Mouse (Mus musculus) spleen, postnatal 36 days (tissue): ENCODE measurements around the gene Olfr1443.
"Not testable (repeated sequence)": the region's sequence is repeated elsewhere in the genome, so short reads cannot be mapped to it uniquely, and the experiment has no call there.

Experiments used
- DNase-seq, 2 experiments: peaks; one replicate each; pipeline ENCODE4 v3.0.0; 2022; ENCODE audit warnings: low spot score in 2 of 2, mixed read lengths in 1 of 2

The Olfr1443 gene

DNA sequence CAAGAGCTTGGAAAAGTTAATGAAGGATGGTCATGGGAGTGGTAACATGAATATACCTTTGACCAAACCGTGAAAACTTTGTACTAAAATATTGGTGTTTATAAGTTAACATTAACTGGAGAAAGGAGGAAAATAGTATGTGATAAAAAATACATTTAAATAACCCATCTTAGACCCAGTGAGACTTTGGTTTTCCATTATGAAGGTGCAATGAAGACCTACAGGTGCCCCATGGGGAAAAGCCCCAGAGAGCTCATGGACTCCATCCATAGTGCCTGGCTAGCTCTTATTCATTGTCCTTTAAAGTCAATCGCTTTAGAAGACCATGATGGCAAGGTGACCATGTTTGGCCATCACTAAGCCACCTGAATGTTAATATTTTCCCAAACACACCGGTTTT, at the start of gene Olfr1443:
Olfr1443 (plus strand) TSS at position 301 of the 400 bp plus-strand sequence.
- DNase-seq: no peak

DNA sequence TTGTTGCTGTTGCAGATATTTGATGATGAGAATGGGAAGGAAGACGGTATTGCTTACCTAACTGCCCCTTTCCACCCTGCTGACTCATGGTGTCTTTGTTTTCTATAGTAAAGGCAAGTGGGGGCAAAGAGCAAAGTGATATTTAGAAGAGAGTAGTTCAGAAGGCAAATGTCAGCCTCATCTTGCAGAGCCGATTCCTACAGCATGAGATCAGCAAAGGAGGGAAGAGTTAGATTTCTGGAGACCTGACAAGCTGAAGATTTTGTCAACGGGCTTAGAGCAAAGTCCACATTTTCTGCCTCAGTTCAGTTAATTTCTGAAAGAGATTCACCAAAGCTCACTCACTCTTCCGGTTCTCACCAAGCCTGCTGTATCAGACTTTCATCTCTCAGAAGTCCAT, 44.7 kb upstream of the Olfr1443 start, which contains the start of gene Glyat:
Glyat (plus strand) TSS at position 133 of the 400 bp plus-strand sequence.
- DNase-seq: no peak

DNA sequence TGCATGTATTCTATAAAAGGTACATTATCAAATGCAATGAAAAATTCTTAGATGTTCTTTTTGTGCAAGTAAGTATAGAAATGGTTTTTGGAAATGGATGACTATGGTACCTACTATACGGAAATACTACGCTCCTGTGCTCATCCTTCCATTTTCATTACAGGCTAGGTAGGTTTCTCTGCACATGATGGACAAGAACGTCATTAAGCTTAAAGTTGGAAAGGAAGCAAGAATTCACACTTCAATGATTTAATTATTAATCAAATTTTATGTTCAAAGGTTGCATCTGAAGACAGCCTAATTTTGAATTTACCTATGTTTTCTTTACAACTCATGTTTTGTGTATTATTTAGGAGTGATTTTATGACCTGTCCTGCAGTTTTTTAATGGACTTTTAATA, 43.7 kb upstream of the Olfr1443 start:
- DNase-seq: no peak

DNA sequence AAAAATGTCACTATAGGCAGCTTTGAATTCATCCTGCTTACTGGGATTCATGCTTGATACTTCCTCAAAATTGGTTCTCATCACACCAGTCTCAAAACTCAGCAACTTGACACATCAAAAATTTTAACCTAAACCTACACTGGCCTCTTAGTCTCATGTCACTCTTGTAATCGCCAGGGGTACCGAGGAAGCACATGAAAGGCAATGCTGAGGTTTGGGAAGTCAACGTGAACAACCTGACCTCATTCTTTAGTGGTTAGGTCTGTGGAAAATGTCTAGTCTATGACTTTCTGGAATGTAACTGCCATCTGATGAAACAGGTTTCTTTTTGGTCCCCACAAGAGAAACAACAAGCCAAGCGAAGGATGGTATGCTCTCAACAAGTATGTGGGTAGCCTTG, 42.9 kb upstream of the Olfr1443 start:
- no peak for DNase-seq

DNA sequence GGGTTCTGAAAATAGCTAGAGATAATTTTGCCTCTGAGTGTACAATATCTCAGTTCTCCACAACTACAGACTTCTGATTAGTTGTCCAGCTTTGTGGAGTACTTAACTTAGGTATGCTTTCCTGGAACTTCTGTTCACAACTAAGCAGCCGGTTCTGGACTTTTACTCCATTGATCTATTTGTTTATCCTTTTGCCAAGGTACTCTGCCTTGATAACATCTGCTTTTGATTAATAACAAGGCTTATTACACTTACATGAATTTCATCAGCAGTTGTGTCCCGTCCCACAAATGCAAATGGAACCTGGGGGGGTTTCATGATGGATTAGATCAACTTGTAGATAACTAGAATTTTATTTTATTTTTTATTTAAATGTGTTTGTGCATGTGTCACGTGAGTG, 41.0 kb upstream of the Olfr1443 start:
- no peak for DNase-seq

DNA sequence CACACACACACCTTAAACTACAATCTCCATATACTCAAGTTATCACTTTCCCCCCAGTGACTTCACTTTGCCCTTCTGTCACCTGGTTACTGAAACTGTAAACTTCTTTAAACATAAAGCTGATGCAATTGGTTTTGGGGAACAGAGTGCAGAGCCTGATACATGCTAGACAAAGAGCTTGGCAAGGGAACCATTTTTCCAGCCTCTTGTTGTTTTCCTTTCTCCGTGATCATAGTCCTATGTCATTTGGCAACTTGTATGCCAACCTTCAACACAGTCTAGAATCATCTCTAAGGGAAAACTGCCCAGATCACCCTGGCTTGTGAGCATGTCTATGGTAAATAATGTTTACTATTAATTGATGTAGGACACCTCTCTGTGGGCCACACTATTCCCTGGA, 39.9 kb upstream of the Olfr1443 start:
- no peak for DNase-seq

DNA sequence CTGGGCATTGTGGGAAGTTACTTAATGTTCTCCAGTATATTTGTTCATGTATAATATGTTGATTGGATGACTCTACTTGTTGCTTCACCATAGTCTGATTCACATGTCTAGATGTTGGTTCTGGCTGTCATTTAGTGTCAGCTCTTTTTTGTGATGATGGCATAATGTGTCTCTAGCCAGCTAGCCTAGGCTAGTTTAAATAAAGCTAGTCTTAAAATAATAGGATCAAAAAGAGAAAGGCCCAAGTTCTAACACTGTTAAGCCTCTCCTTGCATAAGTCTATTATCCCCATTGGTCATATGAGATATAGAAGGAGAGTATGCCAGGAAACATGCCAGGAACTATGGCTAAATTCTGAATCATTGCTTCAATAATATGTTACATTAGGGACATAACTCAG, 28.4 kb upstream of the Olfr1443 start:
- no peak for DNase-seq

DNA sequence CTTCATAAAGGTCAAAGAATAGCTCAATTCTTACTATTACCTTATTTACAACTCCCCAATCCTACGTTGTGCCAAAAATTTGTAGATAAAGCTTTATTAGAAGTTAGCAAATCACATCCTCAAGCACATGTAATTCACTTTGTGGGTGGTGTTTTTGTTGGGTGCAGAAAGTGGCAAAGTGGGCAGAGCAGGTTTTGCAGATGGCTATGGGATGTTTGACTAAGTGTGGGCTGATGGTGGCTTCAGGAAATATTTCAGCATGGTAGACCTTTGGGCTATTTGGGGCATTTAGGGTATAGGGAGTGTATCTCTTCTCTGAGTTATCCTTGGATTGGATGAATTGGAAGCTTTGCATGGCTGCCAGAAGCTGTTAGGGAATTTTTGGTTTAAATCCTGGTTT, 11.8 kb upstream of the Olfr1443 start:
- DNase-seq: no peak

DNA sequence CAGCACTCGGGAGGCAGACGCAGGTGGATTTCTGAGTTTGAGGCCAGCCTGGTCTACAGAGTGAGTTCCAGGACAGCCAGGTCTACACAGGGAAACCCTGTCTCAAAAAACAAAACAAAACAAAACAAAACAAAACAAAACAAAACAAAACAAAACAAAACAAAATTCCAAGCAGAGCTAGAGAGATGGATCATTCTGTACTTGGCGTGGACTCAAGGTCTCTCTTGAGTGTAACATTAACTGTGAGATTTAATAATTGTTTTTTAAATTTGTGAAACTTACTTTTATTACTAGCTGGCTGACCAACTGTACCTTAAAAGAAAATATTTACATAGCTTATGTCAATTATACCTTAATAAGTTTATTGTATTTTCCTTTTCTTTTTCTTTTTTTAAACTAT, 9.3 kb upstream of the Olfr1443 start:
- DNase-seq: not testable (repeated sequence)

DNA sequence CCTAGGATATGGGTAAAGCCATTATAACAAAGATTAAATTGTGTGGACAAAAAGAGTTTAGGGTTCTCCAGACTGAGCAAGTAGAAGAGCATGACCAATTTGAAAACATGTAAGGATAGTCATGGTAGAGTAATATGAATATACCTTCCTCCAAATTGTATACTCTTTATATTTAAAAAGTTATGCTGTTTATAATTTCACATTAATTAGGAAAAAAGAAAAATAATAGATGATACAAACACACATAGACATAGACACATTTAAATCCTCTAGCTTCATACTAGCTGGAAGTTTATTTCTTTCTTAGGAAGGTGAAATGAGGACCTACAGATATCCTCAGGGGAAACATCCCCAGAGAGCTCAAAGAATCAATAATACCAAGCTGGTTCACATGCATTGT, 7.8 kb upstream of the Olfr1443 start, which contains the start of gene Olfr1442:
Olfr1442 (plus strand) TSS at position 301 of the 400 bp plus-strand sequence.
- DNase-seq: no peak

DNA sequence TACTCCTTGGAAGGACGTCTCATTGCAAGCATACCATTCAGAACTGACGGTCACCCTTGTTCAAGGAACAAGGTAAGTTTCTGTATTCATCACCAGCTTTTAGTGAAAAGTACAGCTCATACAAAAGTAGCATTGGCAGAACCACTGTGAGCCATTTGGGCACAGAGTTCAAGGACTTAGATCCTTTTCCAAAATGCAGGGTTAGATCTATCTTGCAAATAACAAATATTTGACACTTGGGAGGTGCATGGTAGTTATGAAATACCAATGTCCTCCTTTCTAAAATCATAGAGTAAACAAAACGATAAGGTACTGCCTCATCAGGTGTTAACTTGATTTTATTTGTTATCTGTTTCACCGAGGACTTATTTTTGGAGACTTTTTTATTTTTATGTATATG, 6.9 kb upstream of the Olfr1443 start:
- DNase-seq: no peak

DNA sequence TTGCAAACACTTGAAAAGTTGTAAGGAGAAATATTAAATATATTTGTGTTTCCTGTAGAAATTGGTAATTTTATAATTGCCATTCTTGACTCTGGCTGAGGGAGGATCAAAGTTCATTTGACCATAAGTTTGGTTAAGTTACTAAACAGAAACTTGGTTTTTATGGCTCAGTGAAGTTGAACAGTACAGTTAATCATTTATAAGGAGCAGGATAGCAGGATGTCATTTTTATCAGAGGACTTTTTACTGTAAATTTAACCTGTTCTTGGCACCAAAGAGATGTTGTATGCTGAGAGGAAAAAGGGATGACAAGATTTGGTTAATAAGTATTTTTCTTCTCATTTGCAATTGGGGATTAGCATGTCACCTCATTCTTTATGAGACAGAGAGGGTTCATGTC, 6.7 kb downstream of the Olfr1443 start:
- DNase-seq: no peak

DNA sequence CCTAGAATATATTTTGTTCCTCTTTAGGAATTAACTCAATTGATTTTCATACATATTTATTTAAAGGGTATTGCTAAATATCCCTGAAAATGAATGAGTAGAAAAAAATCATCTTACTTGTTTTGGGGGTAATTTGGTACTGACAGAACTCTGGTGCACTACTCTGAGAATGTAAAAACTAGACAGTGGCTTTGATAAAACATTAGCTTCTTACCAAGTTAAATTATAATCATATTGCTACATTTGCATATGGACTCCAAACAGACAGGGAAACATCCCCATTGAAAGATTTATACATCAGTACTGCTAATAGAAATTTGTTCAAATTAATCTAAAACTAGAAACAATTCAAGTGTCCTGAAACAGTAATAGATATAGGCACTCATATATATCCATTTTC, 7.3 kb downstream of the Olfr1443 start:
- DNase-seq: no peak

DNA sequence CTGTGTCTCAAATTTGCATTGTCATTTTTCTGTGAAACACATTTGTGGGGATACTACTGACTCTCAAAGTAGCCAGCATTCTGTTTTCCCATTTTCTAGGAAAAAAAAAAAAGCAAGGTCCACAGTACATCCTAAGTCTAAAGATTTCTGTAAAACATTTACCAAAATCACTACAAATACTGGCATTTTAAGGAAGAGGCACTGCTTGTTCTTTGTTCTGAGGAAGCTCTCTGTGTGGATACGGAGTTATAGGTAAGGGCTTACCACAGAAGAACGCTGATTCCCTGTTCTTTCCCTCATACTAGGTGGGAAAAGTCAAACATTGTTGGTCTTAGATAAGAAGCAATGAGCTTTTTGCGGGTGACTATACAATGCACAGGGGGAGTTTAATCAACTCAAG, 17.7 kb downstream of the Olfr1443 start, which contains the start of gene Keg1:
Keg1 (plus strand) TSS at position 197 of the 400 bp plus-strand sequence.
- no peak for DNase-seq

DNA sequence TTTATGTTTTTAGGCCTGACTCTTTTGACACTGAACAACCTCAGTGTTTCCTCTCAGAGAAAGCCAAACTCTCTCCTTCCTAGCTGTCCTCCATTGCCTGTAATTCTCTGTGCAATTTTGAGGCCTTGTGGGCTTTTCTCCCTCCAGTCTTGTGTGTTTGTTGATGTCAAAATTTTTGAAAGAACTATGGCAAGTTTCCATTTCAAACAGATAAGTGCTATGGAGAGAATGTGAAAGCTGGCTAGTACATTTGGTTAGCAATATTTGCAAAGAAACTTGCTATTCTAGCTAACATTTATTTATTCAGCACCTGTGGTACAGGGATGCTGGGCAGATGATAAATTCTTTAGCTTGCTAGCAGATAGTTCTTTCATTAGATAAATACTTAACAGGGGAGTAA, 18.3 kb downstream of the Olfr1443 start:
- DNase-seq: no peak

DNA sequence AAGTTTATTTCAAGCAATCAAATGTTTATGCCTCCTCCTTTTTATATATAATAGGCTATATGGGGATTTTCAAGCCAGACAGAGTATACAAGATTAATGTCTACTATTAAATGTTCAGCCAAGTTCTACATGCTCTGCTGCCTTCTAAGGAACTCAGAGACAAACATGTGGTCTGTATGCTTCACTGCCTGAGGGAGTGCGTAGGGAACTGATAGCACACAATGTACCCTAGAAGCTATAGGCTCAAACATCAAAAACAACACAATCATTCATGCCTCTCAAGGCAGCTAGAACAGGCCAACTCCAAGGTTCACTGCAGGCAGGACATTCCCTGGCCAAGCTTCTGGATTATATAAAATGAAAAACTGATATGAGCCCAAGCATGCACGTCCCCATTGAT, 30.5 kb downstream of the Olfr1443 start:
- peak in 1 of 2 experiments; percentile 2 for DNase-seq

DNA sequence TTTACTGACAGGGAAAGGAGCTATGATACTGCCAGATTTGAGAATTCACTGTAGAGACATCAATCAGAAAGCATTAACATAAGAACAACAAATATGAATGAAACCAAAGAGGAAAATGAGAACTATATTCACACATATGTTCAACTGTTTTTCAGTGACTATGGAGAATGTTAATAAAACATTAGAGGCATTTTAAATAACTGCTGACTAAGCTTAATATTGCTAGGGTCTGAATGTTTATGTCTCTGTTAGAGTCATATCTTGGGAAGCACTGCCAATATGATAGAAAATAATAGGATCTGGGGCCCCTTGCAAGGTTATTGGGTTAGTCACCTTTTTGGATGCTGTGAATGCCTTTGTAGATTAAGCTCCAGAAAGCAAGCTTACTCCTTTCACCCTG, 31.1 kb downstream of the Olfr1443 start:
- DNase-seq: no peak

DNA sequence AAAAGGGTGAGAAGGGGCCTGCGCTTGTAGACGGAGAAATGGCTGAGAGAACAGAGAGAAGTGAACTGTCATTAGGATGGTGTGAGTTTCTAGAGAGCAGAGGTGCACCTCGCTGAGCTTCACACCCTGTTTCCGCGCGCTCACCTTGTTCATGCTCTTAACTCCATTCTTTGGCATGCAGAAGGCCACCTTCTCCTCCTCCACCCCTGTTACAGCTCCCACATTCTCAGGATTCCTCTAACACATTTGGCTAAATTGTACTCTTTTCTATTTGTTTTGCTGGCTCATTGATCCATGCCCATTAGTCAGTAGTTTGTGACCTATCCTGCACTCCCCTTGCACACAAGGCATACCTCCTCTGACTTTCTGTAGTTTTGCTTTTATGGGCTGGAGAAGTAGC, 41.3 kb downstream of the Olfr1443 start:
- no peak for DNase-seq

DNA sequence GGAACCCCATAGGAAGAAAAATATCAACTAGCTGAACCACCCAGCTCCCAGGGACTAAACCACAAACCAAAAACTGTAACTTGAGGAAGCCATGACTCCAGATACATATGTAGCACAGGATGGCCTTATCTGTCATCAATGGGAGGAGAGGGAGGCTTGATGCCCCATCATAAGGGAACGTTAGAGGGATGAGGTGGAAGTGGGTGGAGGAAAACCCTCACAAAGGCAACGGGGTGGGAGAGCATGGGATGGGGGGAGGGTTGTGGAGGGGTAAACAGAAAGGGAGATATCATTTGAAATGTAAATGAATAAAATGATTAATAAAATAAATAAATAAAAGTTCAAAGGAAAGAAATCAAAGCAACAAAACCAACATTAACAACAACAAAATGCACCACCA, 42.6 kb downstream of the Olfr1443 start:
- DNase-seq: no peak

DNA sequence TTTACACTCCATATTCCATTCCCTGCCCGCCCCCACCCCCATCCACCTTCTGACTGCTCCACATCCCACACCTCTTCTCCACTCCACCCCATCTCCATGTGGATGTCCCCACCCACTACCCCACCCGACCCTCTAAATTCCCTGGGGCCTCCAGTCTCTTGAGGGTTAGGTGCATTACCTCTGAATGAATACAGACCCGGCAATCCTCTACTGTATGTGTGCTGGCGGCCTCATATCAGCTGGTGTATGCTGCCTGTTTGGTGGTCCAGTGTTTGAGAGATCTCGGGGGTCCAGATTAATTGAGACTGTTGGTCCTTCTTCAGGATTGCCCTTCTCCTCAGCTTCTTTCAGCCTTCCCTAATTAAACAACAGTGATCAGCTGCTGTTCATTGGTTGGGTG, 43.0 kb downstream of the Olfr1443 start:
- DNase-seq: not testable (repeated sequence)

DNA sequence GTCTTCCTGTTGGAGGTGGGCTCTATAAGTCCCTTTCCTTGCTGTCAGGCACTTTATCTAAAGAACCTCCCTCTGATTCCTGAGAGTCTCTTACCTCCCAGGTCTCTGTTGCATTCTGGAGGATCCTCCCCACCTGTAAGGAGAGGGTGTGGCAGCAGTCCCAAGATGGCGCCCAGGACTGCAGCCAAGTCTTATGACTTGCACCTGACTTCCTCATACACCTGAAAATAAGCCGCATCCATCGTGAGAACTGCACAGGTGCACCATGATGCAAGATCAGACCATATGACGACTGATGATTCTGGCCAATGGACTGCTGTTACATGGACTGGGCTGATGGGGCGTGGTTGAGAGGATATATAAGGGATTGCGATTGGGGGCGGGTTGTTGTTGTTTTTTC, 43.7 kb downstream of the Olfr1443 start:
- DNase-seq: not testable (repeated sequence)

DNA sequence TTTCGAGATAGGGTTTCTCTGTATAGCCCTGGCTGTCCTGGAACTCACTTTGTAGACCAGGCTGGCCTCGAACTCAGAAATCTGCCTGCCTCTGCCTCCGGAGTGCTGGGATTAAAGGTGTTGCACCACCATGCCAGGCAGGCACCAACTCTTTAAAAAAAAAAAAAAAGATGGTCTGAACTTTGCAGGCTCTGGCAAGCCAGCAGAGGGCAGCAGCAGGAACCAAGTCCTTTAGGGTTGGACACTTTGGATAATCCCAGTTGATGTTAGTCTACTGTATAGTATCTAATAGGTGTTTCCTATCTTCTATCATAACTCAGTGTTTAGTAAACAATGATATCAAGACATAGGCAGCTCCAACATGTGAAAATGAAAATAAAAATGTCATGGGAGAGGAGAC, 44.4 kb downstream of the Olfr1443 start:
- DNase-seq: peak in 1 of 2 experiments; percentile 4

DNA sequence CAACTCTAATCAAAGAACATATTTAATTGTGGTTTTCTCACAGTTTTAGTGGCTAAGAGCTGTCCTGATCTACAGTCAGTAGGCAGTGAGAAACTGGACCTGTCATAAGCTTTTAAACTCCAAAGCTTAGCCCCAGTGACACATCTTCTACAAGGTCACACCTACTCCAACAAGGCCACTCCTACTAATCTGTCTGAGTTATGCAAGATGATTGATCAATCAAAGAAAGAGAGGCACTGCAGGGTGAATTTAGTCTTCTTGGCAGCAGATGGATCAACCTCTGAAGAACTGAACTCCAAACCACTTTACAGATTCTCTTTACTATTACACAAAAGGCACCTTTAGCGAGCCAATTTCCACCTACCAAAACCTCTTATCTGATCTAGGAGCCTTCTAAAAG, 47.9 kb downstream of the Olfr1443 start:
- DNase-seq: no peak

DNA sequence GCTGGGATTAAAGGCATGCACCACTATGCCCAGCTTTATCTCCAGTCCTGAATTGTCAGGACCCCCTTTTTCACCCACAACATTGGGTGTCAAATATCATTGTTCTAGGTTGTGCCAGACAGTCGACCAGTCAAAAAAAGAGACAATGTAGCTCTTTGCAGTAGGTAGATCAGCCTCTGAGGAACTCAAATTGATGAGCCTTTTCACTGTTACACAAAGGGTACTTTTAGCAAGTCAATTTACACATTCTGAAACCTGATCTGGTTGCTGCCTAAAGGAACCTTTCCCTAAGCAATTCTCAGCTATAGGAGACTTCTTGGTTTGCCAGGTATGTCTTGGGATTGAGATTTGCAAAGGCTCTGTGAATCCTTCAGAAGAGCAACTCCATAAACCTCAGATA, 53.1 kb downstream of the Olfr1443 start:
- no peak for DNase-seq

DNA sequence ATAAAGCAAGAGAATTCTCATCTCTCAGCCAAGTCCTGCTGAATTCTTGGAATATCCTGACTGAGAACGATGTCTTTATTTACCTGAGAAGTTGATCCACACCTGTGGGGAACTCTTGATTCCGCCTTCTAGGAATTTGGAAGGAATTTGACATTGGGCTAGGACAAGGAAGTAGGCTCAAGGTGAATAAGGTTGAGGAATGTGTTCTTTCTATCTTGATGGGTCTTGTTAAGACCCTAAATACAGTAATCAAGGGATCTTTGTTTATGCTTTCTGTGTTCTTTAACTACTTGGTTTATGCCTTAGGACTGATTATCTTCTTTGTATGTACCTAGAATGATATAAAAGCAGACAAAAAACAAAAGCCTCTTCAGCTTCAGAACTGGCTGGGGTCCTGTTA, 54.0 kb downstream of the Olfr1443 start:
- no peak for DNase-seq
